Mouse (Mus musculus): ENCODE measurements at regions not wholly inside any gene's neighbourhood (a gene's known extent, or its start where the extent isn't known, plus 50 kb on each side); places are given as distances from the start of the nearest gene placed in this dataset.

GRCm38 (mm10) chr4:148356654-148357053, 68.9 kb upstream of the Disp3 start:
- TF ChIP-seq CTCF (IDR thresholded peaks at IDR 0.05) (no peak), EP300 (IDR thresholded peaks at IDR 0.05) (no peak)
